Mouse (Mus musculus) midbrain, embryonic 13.5 days (tissue): Measurements from ENCODE around the gene Man1c1. TPM values are rescaled to one million over a fixed set of nuclear protein-coding genes. Genes with fewer than 3 reads are reported as not detected.

Experiments used
- ATAC-seq: fragments of 200-750 bp; cut with Nextera tagmentation; 2 replicates; pipeline ENCODE4 v1.8.0; 2017; ENCODE audit warnings: mild to moderate bottlenecking, moderate TSS enrichment, moderate library complexity
- H3K27ac ChIP-seq: fragments of 300-500 bp; sonication (generic); 2 replicates; pipeline ENCODE4 v1.5.1; 2015; ENCODE audit warnings: inconsistent platforms, mild to moderate bottlenecking, moderate library complexity
- H3K27me3 ChIP-seq: fragments of 300-500 bp; sonication (generic); 2 replicates; pipeline ENCODE4 v1.6.1; 2015; ENCODE audit warnings: mild to moderate bottlenecking, inconsistent platforms
- H3K36me3 ChIP-seq: fragments of 300-500 bp; sonication (generic); 2 replicates; pipeline ENCODE4 v1.6.1; 2015; ENCODE audit warnings: mild to moderate bottlenecking, inconsistent platforms
- H3K4me1 ChIP-seq: fragments of 300-500 bp; sonication (generic); replicated peaks from 2 replicates; pipeline ENCODE4 v1.6.1; 2015; ENCODE audit warnings: inconsistent platforms
- H3K4me2 ChIP-seq: fragments of 300-500 bp; sonication (generic); replicated peaks from 2 replicates; pipeline ENCODE4 v1.6.1; 2015; ENCODE audit warnings: moderate library complexity, mild to moderate bottlenecking, inconsistent platforms
- H3K4me3 ChIP-seq: fragments of 300-500 bp; sonication (generic); replicated peaks from 2 replicates; pipeline ENCODE4 v1.5.1; 2015; ENCODE audit warnings: mild to moderate bottlenecking, inconsistent platforms
- H3K9ac ChIP-seq: fragments of 300-500 bp; sonication (generic); replicated peaks from 2 replicates; pipeline ENCODE4 v1.6.1; 2015; ENCODE audit warnings: mild to moderate bottlenecking, inconsistent platforms
- H3K9me3 ChIP-seq: fragments of 300-500 bp; sonication (generic); 2 replicates; pipeline ENCODE4 v1.6.1; 2016; ENCODE audit warnings: mild to moderate bottlenecking, inconsistent platforms
- WGBS: fragments of 180-500 bp; shearing (Covaris S2); methylation state at CpG from one replicate; pipeline ENCODE4 v1.1.7; 2015; 5-methylcytosine and 5-hydroxymethylcytosine counted together
- polyA plus RNA-seq: library from polyadenylated mRNA; unstranded; fragments of >200 nt; fragmentation: Nextera tagmentation; extraction: Ambion mirVana; gene quantifications from 2 replicates; pipeline ENCODE4 v1.2.1, GENCODE M21; 2015

Man1c1 gene
- polyA plus RNA-seq, 1 experiment from 2014 or later, result 2.4 TPM

GRCm38 (mm10) chr4:134720371-134720770 is 16.3 kb upstream of the Man1c1 start:
- no peak overlapping the region for H3K9ac ChIP-seq
- H3K27ac ChIP-seq, result no peak overlapping the region
- no peaks in the 10 kb centered on the region for H3K36me3 ChIP-seq
- 68% methylated on average over 3 of the region's 3 CpGs for WGBS
- H3K27me3 ChIP-seq, result no peaks in the 10 kb centered on the region
- no peaks in the 10 kb centered on the region for H3K4me1 ChIP-seq
- no peak for ATAC-seq
- H3K4me2 ChIP-seq, result no peak overlapping the region
- no peak overlapping the region for H3K4me3 ChIP-seq
- H3K9me3 ChIP-seq, result no peaks in the 10 kb centered on the region

- whole genome bisulfite sequencing, result 81% methylated on average over 8 of the region's 8 CpGs
- Histone ChIP-seq H3K4me2 (no peak overlapping the region), H3K4me3 (no peak overlapping the region), H3K9me3 (no peaks in the 10 kb centered on the region), H3K27ac (no peak overlapping the region), H3K36me3 (no peaks in the 10 kb centered on the region), H3K27me3 (no peaks in the 10 kb centered on the region), H3K4me1 (no peaks in the 10 kb centered on the region), H3K9ac (no peak overlapping the region)
- ATAC-seq, result no peak
These were observed 15.4 kb upstream of the Man1c1 start for GRCm38 (mm10) chr4:134719489-134719888.

- Histone ChIP-seq H3K27ac (no peak overlapping the region), H3K9me3 (no peaks in the 10 kb centered on the region), H3K4me2 (0 out of 2 replicates have a peak overlapping the region, but pooled peaks have one; percentile 16), H3K36me3 (no peaks in the 10 kb centered on the region), H3K9ac (no peak overlapping the region), H3K4me1 (peaks cover 7% of the 10 kb centered on the region), H3K4me3 (no peak overlapping the region), H3K27me3 (no peaks in the 10 kb centered on the region)
- 5% methylated on average over 8 of the region's 8 CpGs for WGBS
- ATAC-seq, result peak; percentile 86
These were observed 9.8 kb upstream of the Man1c1 start for GRCm38 (mm10) chr4:134713937-134714336.

DNA sequence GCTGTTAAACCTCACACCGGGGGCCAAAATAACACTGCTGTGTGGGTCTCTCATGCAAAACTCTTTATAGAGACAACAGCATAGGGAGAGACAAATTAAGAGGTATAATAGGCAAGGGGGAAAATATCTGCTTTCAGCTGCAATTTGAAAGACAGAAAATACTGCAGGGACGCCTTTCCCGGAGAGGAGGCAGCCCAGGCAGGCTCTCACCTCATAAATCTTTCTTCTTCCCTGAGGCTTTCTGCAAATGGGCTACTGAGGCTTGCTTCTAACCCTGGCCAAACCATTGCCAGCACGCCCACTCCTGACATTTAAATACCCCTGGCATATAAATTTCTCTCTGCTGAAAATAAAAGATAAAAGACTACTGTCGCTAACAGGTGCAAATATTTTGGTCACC is 1.2 kb upstream of the Man1c1 start:
- Histone ChIP-seq H3K9ac (peak overlapping the region; percentile 75; the same call in 1 of the 2 replicates), H3K27ac (no peak overlapping the region), H3K36me3 (no peaks in the 10 kb centered on the region), H3K4me2 (peak overlapping the region; percentile 98), H3K4me3 (peak overlapping the region; percentile 67; the same call in 1 of the 2 replicates), H3K9me3 (no peaks in the 10 kb centered on the region), H3K4me1 (peaks cover 46% of the 10 kb centered on the region), H3K27me3 (peaks cover 25% of the 10 kb centered on the region)
- 63% methylated on average over 5 of the region's 5 CpGs for WGBS
- no peak for ATAC-seq

DNA sequence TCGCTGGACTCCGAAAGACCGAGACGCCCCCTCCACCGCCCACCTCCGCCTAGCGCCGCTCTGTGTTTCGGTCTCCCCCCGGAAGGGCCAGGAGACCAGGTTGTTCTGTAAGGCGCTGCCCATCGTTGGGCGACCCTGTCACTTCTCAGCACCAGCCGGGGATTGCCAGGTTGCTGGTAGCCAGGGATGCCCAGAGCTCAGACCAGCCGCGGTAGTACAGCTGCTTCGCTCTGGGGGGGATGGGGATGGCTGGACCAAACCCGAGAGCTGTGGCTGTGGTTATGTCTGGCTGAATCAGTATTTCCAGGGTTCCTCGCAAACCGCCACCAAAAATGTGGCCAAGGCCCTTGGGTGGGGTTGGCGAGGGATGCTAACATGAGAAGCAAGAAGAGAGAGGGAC is 500 bp upstream of the Man1c1 start:
- Histone ChIP-seq H3K9ac (peak overlapping the region; percentile 75), H3K4me1 (peaks cover 43% of the 10 kb centered on the region), H3K4me3 (peak overlapping the region; percentile 67), H3K36me3 (no peaks in the 10 kb centered on the region), H3K9me3 (no peaks in the 10 kb centered on the region), H3K27ac (peak overlapping the region; percentile 85), H3K4me2 (peak overlapping the region; percentile 98), H3K27me3 (peaks cover 25% of the 10 kb centered on the region)
- WGBS, result 1% methylated on average over 21 of the region's 21 CpGs
- peak; percentile 78; the same call in 1 of the 2 replicates for ATAC-seq

DNA sequence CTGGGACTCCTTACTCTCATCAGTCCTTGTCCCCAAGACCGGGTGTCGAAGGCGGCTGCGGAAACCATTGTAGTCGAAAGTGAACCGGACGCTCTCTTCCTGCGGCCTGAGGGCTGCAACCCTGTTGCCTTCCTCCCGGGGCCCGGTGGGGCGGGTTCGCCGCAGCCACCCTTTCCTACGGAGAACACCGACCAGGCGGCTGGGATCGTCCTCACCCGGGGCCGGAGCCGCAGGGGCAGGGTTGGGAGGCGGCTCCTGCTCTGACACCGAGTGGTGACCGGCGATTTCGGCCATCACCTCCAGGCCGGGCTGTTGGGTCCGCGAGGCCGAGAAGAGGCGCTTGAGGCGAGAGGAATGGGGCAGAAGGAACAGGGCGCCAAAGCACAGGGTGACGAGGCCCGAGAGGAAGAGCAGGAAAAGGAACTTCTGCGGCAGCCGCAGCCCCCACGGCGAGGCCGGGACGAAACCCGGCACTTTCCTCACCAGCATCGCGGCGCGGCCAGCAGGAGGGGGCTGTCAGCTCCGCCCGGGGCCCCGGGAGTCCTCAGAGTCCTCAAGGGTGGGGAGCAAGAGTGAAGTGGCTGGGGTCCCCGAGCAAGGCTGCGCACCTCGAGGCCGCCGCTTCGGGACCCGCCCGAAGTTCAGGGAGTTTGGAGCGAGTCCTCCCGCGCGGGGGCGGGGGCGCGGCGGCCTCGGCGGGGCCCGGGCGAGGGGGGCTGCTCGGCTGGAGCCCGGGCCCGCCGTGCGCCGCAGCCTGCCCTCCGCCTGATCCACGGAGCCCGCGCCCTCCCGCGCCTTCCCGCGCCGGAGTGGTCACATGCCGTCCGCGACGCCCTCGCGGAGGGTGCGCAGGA is 882 bp downstream of the Man1c1 start:
- H3K36me3 ChIP-seq, result no peaks in the 10 kb centered on the region
- H3K4me3 ChIP-seq, result peak overlapping the region; percentile 67
- H3K27ac ChIP-seq, result no peak overlapping the region
- H3K9me3 ChIP-seq, result no peaks in the 10 kb centered on the region
- peaks cover 43% of the 10 kb centered on the region for H3K4me1 ChIP-seq
- H3K27me3 ChIP-seq, result peaks cover 25% of the 10 kb centered on the region
- peak; percentile 12 for ATAC-seq
- peak overlapping the region; percentile 98 for H3K4me2 ChIP-seq
- peak overlapping the region; percentile 58 for H3K9ac ChIP-seq
- WGBS, result 1% methylated on average over 83 of the region's 90 CpGs

- H3K4me1 ChIP-seq, result peaks cover 43% of the 10 kb centered on the region
- peak overlapping the region; percentile 67 for H3K4me3 ChIP-seq
- H3K9me3 ChIP-seq, result no peaks in the 10 kb centered on the region
- WGBS, result 35% methylated on average over 6 of the region's 6 CpGs
- peaks cover 25% of the 10 kb centered on the region for H3K27me3 ChIP-seq
- H3K27ac ChIP-seq, result no peak overlapping the region
- H3K4me2 ChIP-seq, result peak overlapping the region; percentile 98
- ATAC-seq, result no peak
- no peaks in the 10 kb centered on the region for H3K36me3 ChIP-seq
- no peak overlapping the region for H3K9ac ChIP-seq
These were observed 2.2 kb downstream of the Man1c1 start for GRCm38 (mm10) chr4:134701934-134702333.

DNA sequence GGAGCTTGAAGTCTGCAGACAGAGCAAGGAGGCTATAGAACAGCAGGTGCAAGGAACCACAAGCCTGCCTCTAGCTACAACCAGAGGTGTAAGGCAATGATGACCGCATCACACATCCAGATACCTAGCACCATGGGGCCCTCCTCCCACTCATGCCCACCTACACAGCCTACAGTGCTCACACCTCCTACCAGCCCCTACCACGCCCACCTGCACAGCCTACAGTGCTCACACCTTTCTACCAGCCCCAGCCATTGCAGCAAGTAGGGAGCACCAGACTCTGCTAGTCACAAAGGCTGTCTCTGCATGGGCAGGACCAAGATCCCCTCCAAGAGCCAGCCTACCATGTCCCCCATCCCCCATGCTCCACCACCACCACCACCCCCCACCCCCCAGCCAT is 3.2 kb downstream of the Man1c1 start:
- Histone ChIP-seq H3K27ac (no peak overlapping the region), H3K4me1 (peaks cover 43% of the 10 kb centered on the region), H3K36me3 (no peaks in the 10 kb centered on the region), H3K4me2 (peak overlapping the region; percentile 98; the same call in 1 of the 2 replicates), H3K4me3 (no peak overlapping the region), H3K27me3 (peaks cover 22% of the 10 kb centered on the region), H3K9me3 (no peaks in the 10 kb centered on the region), H3K9ac (no peak overlapping the region)
- no peak for ATAC-seq
- WGBS, result 91% methylated on average over 2 of the region's 2 CpGs

- Histone ChIP-seq H3K4me3 (no peak overlapping the region), H3K4me1 (no peaks in the 10 kb centered on the region), H3K9me3 (0 out of 2 replicates have a peak, but pooled peaks cover 4% of the 10 kb centered on the region), H3K9ac (no peak overlapping the region), H3K27ac (no peak overlapping the region), H3K27me3 (no peaks in the 10 kb centered on the region), H3K4me2 (no peak overlapping the region), H3K36me3 (0 out of 2 replicates have a peak, but pooled peaks cover 3% of the 10 kb centered on the region)
- 79% methylated on average over 9 of the region's 9 CpGs for WGBS
- ATAC-seq, result no peak
These were observed 10.7 kb downstream of the Man1c1 start for GRCm38 (mm10) chr4:134693202-134693940.

DNA sequence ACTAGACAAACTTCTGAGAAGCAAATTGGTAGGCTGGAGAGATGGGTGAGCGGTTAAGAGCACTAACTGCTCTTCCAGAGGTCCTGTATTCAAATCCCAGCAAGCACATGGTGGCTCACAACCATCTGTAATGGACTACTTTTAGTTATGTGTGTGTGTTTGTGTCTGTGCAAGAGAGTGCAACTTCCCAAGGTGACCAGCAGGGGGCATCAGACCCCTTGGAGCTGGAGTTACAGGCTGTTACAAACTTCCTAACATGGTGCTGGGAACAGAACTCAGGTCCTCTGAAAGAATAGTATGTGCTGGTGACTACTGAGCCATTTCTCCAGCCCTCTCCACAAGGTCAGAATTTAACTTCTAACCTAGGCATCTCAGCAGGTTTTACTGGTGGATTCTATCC is 11.7 kb downstream of the Man1c1 start:
- no peaks in the 10 kb centered on the region for H3K27me3 ChIP-seq
- no peak overlapping the region for H3K9ac ChIP-seq
- H3K36me3 ChIP-seq, result 0 out of 2 replicates have a peak, but pooled peaks cover 3% of the 10 kb centered on the region
- H3K4me2 ChIP-seq, result no peak overlapping the region
- 0 out of 2 replicates have a peak, but pooled peaks cover 4% of the 10 kb centered on the region for H3K9me3 ChIP-seq
- WGBS, result 100% methylated on average over 1 of the region's 1 CpGs
- no peaks in the 10 kb centered on the region for H3K4me1 ChIP-seq
- no peak overlapping the region for H3K27ac ChIP-seq
- no peak for ATAC-seq
- H3K4me3 ChIP-seq, result no peak overlapping the region

DNA sequence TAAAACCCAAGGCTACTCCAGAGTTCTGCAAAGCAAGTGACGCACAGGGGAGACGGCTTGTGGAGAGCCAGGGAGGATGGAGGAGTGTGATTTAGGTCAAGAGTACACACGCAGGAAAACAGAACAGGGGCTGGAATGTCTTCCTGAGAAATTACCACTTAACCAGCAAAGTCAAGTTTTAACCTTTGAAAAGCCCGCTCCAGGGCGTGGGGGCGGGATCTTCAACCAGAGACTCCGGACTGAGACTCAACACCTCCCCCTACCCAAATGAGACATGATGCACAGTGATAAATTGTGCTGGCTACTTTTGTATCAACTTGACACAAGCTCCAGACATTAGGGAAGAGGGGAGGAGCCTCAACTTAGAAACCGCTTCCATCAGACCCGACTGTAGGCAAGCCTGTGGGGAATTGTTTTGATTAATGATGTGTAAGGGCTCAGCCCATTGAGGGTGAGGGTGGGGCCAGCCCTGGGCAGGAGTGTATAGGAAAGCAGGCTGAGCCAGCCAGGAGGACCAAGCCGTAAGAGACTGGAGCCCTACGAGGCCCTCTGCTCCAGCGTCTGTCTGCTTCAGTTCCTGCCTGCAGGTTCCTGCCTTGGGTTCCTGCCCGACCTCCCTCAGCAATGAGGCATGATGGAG is 17.9 kb downstream of the Man1c1 start:
- no peak overlapping the region for H3K27ac ChIP-seq
- no peak overlapping the region for H3K9ac ChIP-seq
- H3K36me3 ChIP-seq, result no peaks in the 10 kb centered on the region
- H3K4me3 ChIP-seq, result no peak overlapping the region
- H3K27me3 ChIP-seq, result no peaks in the 10 kb centered on the region
- no peak for ATAC-seq
- H3K4me2 ChIP-seq, result no peak overlapping the region
- peaks cover 18% of the 10 kb centered on the region; the same call in 1 of the 2 replicates for H3K4me1 ChIP-seq
- 0 out of 2 replicates have a peak, but pooled peaks cover 6% of the 10 kb centered on the region for H3K9me3 ChIP-seq
- WGBS, result 91% methylated on average over 13 of the region's 13 CpGs
